Mouse (Mus musculus) hindbrain, embryonic 10.5 days (tissue): ENCODE measurements around the gene Ralgapb. TPM values are rescaled to one million over a fixed set of nuclear protein-coding genes. Genes with fewer than 3 reads are reported as not detected.

Experiments
- DNase-seq: peaks from one replicate; pipeline ENCODE4 v3.0.0-alpha.2; 2017; ENCODE audit warnings: low spot score
- H3K27ac ChIP-seq: fragments of 300-500 bp; sonication (generic); 2 replicates; pipeline ENCODE4 v1.5.1; 2016; ENCODE audit warnings: mild to moderate bottlenecking, moderate library complexity
- H3K27me3 ChIP-seq: fragments of 300-500 bp; sonication (generic); 2 replicates; pipeline ENCODE4 v1.6.1; 2016; ENCODE audit warnings: mild to moderate bottlenecking; ENCODE audit not compliant: poor library complexity, insufficient read depth, severe bottlenecking
- H3K36me3 ChIP-seq: fragments of 300-500 bp; sonication (generic); 2 replicates; pipeline ENCODE4 v1.6.1; 2016; ENCODE audit warnings: mild to moderate bottlenecking, moderate library complexity
- H3K4me1 ChIP-seq: fragments of 300-500 bp; sonication (generic); replicated peaks from 2 replicates; pipeline ENCODE4 v1.6.1; 2016; ENCODE audit warnings: mild to moderate bottlenecking
- H3K4me3 ChIP-seq: fragments of 300-500 bp; sonication (generic); 2 replicates; pipeline ENCODE4 v1.5.1; 2016; ENCODE audit warnings: mild to moderate bottlenecking, moderate library complexity
- H3K9me3 ChIP-seq: fragments of 300-500 bp; sonication (generic); 2 replicates; pipeline ENCODE4 v1.6.1; 2016; ENCODE audit warnings: mild to moderate bottlenecking, moderate library complexity
- WGBS: fragments of 180-500 bp; shearing (Covaris S2); methylation state at CpG from one replicate; pipeline ENCODE4 v1.1.7; 2016; 5-methylcytosine and 5-hydroxymethylcytosine counted together
- polyA plus RNA-seq: library from polyadenylated mRNA; unstranded; fragments of >200 nt; fragmentation: Nextera tagmentation; extraction: Ambion mirVana; gene quantifications from 2 replicates; pipeline ENCODE4 v1.2.1, GENCODE M21; 2016

The Ralgapb gene
- polyA plus RNA-seq: 12.8 and 12.9 TPM in 2 replicates

- H3K9me3 ChIP-seq: no peaks in the 10 kb centered on the region
- H3K36me3 ChIP-seq: no peaks in the 10 kb centered on the region
- no peaks in the 10 kb centered on the region for H3K27me3 ChIP-seq
- peak within 1 kb of the TSS; percentile 95 for H3K4me3 ChIP-seq
- WGBS: under 1% methylated on average over 46 of the region's 46 CpGs
- DNase-seq: peak; percentile 99
- peak within 1 kb of the TSS; percentile 94 for H3K27ac ChIP-seq
- peaks cover 25% of the 10 kb centered on the region for H3K4me1 ChIP-seq
Measured at GRCm38 (mm10) chr2:158409595-158410021, at the start of gene Ralgapb. Gene Ralgapb (plus strand): TSS chr2:158409848.

- Histone ChIP-seq H3K27me3 (peaks cover 3% of the 10 kb centered on the region; the same call in 1 of the 2 replicates), H3K4me3 (peak overlapping the region; percentile 84), H3K4me1 (peaks cover 27% of the 10 kb centered on the region), H3K27ac (peak overlapping the region; percentile 95), H3K36me3 (peaks cover 44% of the 10 kb centered on the region), H3K9me3 (no peaks in the 10 kb centered on the region)
- WGBS: under 1% methylated on average over 41 of the region's 41 CpGs
- peak; percentile 90 for DNase-seq
Measured at GRCm38 (mm10) chr2:158360873-158361677, 48.6 kb upstream of the Ralgapb start.

GRCm38 (mm10) chr2:158361678-158362320 lies 47.8 kb upstream of the Ralgapb start:
- Histone ChIP-seq H3K4me1 (peaks cover 27% of the 10 kb centered on the region), H3K27ac (peak overlapping the region; percentile 95), H3K36me3 (peaks cover 37% of the 10 kb centered on the region), H3K4me3 (peak overlapping the region; percentile 84), H3K27me3 (peaks cover 3% of the 10 kb centered on the region; the same call in 1 of the 2 replicates), H3K9me3 (no peaks in the 10 kb centered on the region)
- 38% methylated on average over 8 of the region's 8 CpGs for WGBS
- no peak for DNase-seq

- peaks cover 3% of the 10 kb centered on the region; the same call in 1 of the 2 replicates for H3K27me3 ChIP-seq
- no peaks in the 10 kb centered on the region for H3K9me3 ChIP-seq
- DNase-seq: no peak
- H3K27ac ChIP-seq: no peak overlapping the region
- 87% methylated on average over 4 of the region's 4 CpGs for WGBS
- H3K4me3 ChIP-seq: no peak overlapping the region
- H3K36me3 ChIP-seq: peaks cover 13% of the 10 kb centered on the region
- peaks cover 15% of the 10 kb centered on the region for H3K4me1 ChIP-seq
Measured at GRCm38 (mm10) chr2:158364175-158364574, 45.5 kb upstream of the Ralgapb start.

- WGBS: 72% methylated on average over 12 of the region's 12 CpGs
- Histone ChIP-seq H3K9me3 (no peaks in the 10 kb centered on the region), H3K4me3 (no peak overlapping the region), H3K4me1 (peaks cover 7% of the 10 kb centered on the region), H3K36me3 (peaks cover 2% of the 10 kb centered on the region), H3K27me3 (peaks cover 3% of the 10 kb centered on the region; the same call in 1 of the 2 replicates), H3K27ac (no peak overlapping the region)
- no peak for DNase-seq
Measured at GRCm38 (mm10) chr2:158365099-158365850, 44.4 kb upstream of the Ralgapb start.

- no peak overlapping the region for H3K27ac ChIP-seq
Measured at GRCm38 (mm10) chr2:158367654-158368053, 42.0 kb upstream of the Ralgapb start.

GRCm38 (mm10) chr2:158368313-158368712 lies 41.3 kb upstream of the Ralgapb start:
- H3K4me1 ChIP-seq: peaks cover 6% of the 10 kb centered on the region
- H3K27me3 ChIP-seq: peaks cover 9% of the 10 kb centered on the region
- no peak overlapping the region for H3K27ac ChIP-seq
- H3K4me3 ChIP-seq: no peak overlapping the region
- DNase-seq: no peak
- H3K36me3 ChIP-seq: no peaks in the 10 kb centered on the region
- H3K9me3 ChIP-seq: no peaks in the 10 kb centered on the region
- 92% methylated on average over 8 of the region's 8 CpGs for WGBS

More at GRCm38 (mm10) chr2:158367654-158368053, 42.0 kb upstream of the Ralgapb start:
- WGBS: 92% methylated on average over 5 of the region's 5 CpGs
- Histone ChIP-seq H3K27me3 (peaks cover 3% of the 10 kb centered on the region; the same call in 1 of the 2 replicates), H3K4me3 (no peak overlapping the region), H3K36me3 (no peaks in the 10 kb centered on the region), H3K9me3 (no peaks in the 10 kb centered on the region), H3K4me1 (peaks cover 6% of the 10 kb centered on the region)
- no peak for DNase-seq

- no peak overlapping the region for H3K27ac ChIP-seq
- 76% methylated on average over 3 of the region's 3 CpGs for WGBS
Measured at GRCm38 (mm10) chr2:158369474-158370172, 40.0 kb upstream of the Ralgapb start.

GRCm38 (mm10) chr2:158370173-158370550 lies 39.5 kb upstream of the Ralgapb start:
- 5% methylated on average over 5 of the region's 5 CpGs for WGBS
- H3K4me1 ChIP-seq: peaks cover 9% of the 10 kb centered on the region
- no peaks in the 10 kb centered on the region for H3K36me3 ChIP-seq
- no peaks in the 10 kb centered on the region for H3K9me3 ChIP-seq
- peaks cover 18% of the 10 kb centered on the region for H3K27me3 ChIP-seq
- H3K27ac ChIP-seq: no peak overlapping the region
- DNase-seq: no peak
- no peak overlapping the region for H3K4me3 ChIP-seq

More at GRCm38 (mm10) chr2:158369474-158370172, 40.0 kb upstream of the Ralgapb start:
- Histone ChIP-seq H3K27me3 (peaks cover 20% of the 10 kb centered on the region), H3K36me3 (no peaks in the 10 kb centered on the region), H3K4me3 (no peak overlapping the region), H3K4me1 (peaks cover 6% of the 10 kb centered on the region), H3K9me3 (no peaks in the 10 kb centered on the region)
- DNase-seq: no peak

GRCm38 (mm10) chr2:158373061-158373460 lies 36.6 kb upstream of the Ralgapb start:
- Histone ChIP-seq H3K27me3 (peaks cover 36% of the 10 kb centered on the region), H3K36me3 (no peaks in the 10 kb centered on the region), H3K9me3 (no peaks in the 10 kb centered on the region), H3K27ac (no peak overlapping the region), H3K4me3 (no peak overlapping the region), H3K4me1 (peaks cover 25% of the 10 kb centered on the region)
- 78% methylated on average over 5 of the region's 5 CpGs for WGBS
- no peak for DNase-seq

GRCm38 (mm10) chr2:158373516-158373915 lies 36.1 kb upstream of the Ralgapb start:
- Histone ChIP-seq H3K4me3 (no peak overlapping the region), H3K9me3 (no peaks in the 10 kb centered on the region), H3K4me1 (peaks cover 25% of the 10 kb centered on the region), H3K27ac (no peak overlapping the region), H3K36me3 (no peaks in the 10 kb centered on the region), H3K27me3 (peaks cover 38% of the 10 kb centered on the region)
- no peak for DNase-seq
- WGBS: 65% methylated on average over 7 of the region's 7 CpGs
